Mouse (Mus musculus) embryonic fibroblast, embryonic 13.5 days (primary cell): ENCODE measurements around the gene Tbata.

Experiments used
- CTCF ChIP-seq: IDR thresholded peaks from 2 replicates; pipeline ENCODE4 v1.5.1; 2011; ENCODE audit warnings: mild to moderate bottlenecking, control low read depth, low read length, moderate library complexity, borderline replicate concordance; ENCODE audit not compliant: insufficient read depth
- POLR2A ChIP-seq: IDR thresholded peaks from 2 replicates; pipeline ENCODE4 v1.6.1; 2011; ENCODE audit warnings: low read depth, mild to moderate bottlenecking, control low read depth, low read length, moderate library complexity

GRCm38 (mm10) chr10:61123276-61123913 lies 48.4 kb upstream of the Tbata start:
- TF ChIP-seq POLR2A (no peak), CTCF (no peak)
